Mouse (Mus musculus) megakaryocyte, embryonic 14.5 days (primary cell): ENCODE measurements around the gene Kcnk6. TPM values are rescaled to one million over a fixed set of nuclear protein-coding genes. Genes with fewer than 3 reads are reported as not detected.
A peak's percentile ranks its signal among the peaks of the same experiment; 100 is the strongest.

ENCODE experiments used
- H3K27me3 ChIP-seq: replicated peaks from 2 replicates; pipeline ENCODE3; 2012; ENCODE audit warnings: inconsistent platforms
- H3K36me3 ChIP-seq: replicated peaks from 2 replicates; pipeline ENCODE3; 2012; ENCODE audit warnings: low read length, inconsistent platforms, mixed read lengths
- H3K4me1 ChIP-seq: 2 replicates; pipeline ENCODE4 v1.6.1; 2012; ENCODE audit warnings: inconsistent platforms
- H3K4me3 ChIP-seq: replicated peaks from 2 replicates; pipeline ENCODE3; 2012; ENCODE audit warnings: moderate library complexity, mild to moderate bottlenecking, inconsistent platforms
- H3K9me3 ChIP-seq: 2 replicates; pipeline ENCODE4 v1.6.1; 2012; ENCODE audit warnings: inconsistent platforms
- FLI1 ChIP-seq: IDR thresholded peaks from 2 replicates; pipeline ENCODE4 v1.6.1; 2012; ENCODE audit warnings: low read length, inconsistent platforms, mixed read lengths
- GATA1 ChIP-seq: IDR thresholded peaks from 3 replicates; pipeline ENCODE4 v1.6.1; 2012; ENCODE audit warnings: mixed read lengths, low read length, inconsistent platforms, borderline replicate concordance
- polyA plus RNA-seq: library from polyadenylated mRNA; stranded (reverse); fragments of >175 nt; gene quantifications from 2 replicates; pipeline ENCODE4 v1.2.3, GENCODE M21; 2012; ENCODE audit warnings: low replicate concordance; ENCODE audit not compliant: insufficient read depth

The Kcnk6 gene
- 32.5 and 42.2 TPM in 2 replicates for polyA plus RNA-seq

- Histone ChIP-seq H3K27me3 (no peaks in the 10 kb centered on the region), H3K4me1 (peaks cover 90% of the 10 kb centered on the region), H3K36me3 (peaks cover 31% of the 10 kb centered on the region), H3K4me3 (peak within 1 kb of the TSS; percentile 97), H3K9me3 (no peaks in the 10 kb centered on the region)
- no peak for TF ChIP-seq GATA1
- no peak for TF ChIP-seq FLI1
Measured at GRCm38 (mm10) chr7:29232247-29233013, at the start of gene Kcnk6. Kcnk6 (minus strand) TSS chr7:29232515.

- peaks cover 7% of the 10 kb centered on the region; the same call in 1 of the 2 replicates for H3K9me3 ChIP-seq
- H3K36me3 ChIP-seq, result no peaks in the 10 kb centered on the region
- H3K4me1 ChIP-seq, result peaks cover 32% of the 10 kb centered on the region
- peak within 1 kb of the TSS; percentile 93 for H3K4me3 ChIP-seq
- H3K27me3 ChIP-seq, result peaks cover 59% of the 10 kb centered on the region
- TF ChIP-seq FLI1 (no peak), GATA1 (no peak)
Measured at GRCm38 (mm10) chr7:29281201-29282073, 49.1 kb upstream of the Kcnk6 start, which contains the start of gene Spint2. Spint2 (minus strand) TSS chr7:29281912.

GRCm38 (mm10) chr7:29280801-29281200 lies 48.5 kb upstream of the Kcnk6 start:
- TF ChIP-seq FLI1, result no peak
- Histone ChIP-seq H3K36me3 (no peaks in the 10 kb centered on the region), H3K4me3 (peak overlapping the region; percentile 93)

GRCm38 (mm10) chr7:29279924-29280323 lies 47.6 kb upstream of the Kcnk6 start:
- no peak overlapping the region for H3K4me3 ChIP-seq
- peaks cover 2% of the 10 kb centered on the region; the same call in 1 of the 2 replicates for H3K9me3 ChIP-seq
- peaks cover 45% of the 10 kb centered on the region for H3K4me1 ChIP-seq
- peaks cover 49% of the 10 kb centered on the region for H3K27me3 ChIP-seq
- TF ChIP-seq FLI1 (no peak), GATA1 (no peak)
- no peaks in the 10 kb centered on the region for H3K36me3 ChIP-seq

More at GRCm38 (mm10) chr7:29280801-29281200, 48.5 kb upstream of the Kcnk6 start:
- peaks cover 39% of the 10 kb centered on the region for H3K4me1 ChIP-seq
- peaks cover 56% of the 10 kb centered on the region for H3K27me3 ChIP-seq
- H3K9me3 ChIP-seq, result peaks cover 7% of the 10 kb centered on the region; the same call in 1 of the 2 replicates

- TF ChIP-seq GATA1 (no peak), FLI1 (no peak)
- peaks cover 50% of the 10 kb centered on the region for H3K4me1 ChIP-seq
- H3K36me3 ChIP-seq, result no peaks in the 10 kb centered on the region
- H3K27me3 ChIP-seq, result peaks cover 42% of the 10 kb centered on the region
- H3K4me3 ChIP-seq, result no peak overlapping the region
- no peaks in the 10 kb centered on the region for H3K9me3 ChIP-seq
Measured at GRCm38 (mm10) chr7:29279261-29279660, 46.9 kb upstream of the Kcnk6 start.

- no peaks in the 10 kb centered on the region for H3K36me3 ChIP-seq
- TF ChIP-seq GATA1 (no peak), FLI1 (no peak)
- peaks cover 52% of the 10 kb centered on the region for H3K4me1 ChIP-seq
- no peaks in the 10 kb centered on the region for H3K9me3 ChIP-seq
- H3K27me3 ChIP-seq, result peaks cover 31% of the 10 kb centered on the region
- no peak overlapping the region for H3K4me3 ChIP-seq
Measured at GRCm38 (mm10) chr7:29277510-29277909, 45.2 kb upstream of the Kcnk6 start.

- Histone ChIP-seq H3K9me3 (no peaks in the 10 kb centered on the region), H3K36me3 (no peaks in the 10 kb centered on the region)
- no peak for TF ChIP-seq FLI1
- TF ChIP-seq GATA1, result no peak
Measured at GRCm38 (mm10) chr7:29276715-29277114, 44.4 kb upstream of the Kcnk6 start.

GRCm38 (mm10) chr7:29271687-29272465 lies 39.6 kb upstream of the Kcnk6 start:
- no peak overlapping the region for H3K4me3 ChIP-seq
- no peaks in the 10 kb centered on the region for H3K36me3 ChIP-seq
- TF ChIP-seq FLI1 (no peak), GATA1 (no peak)
- H3K9me3 ChIP-seq, result no peaks in the 10 kb centered on the region
- peaks cover 38% of the 10 kb centered on the region for H3K4me1 ChIP-seq
- peaks cover 8% of the 10 kb centered on the region for H3K27me3 ChIP-seq

More at GRCm38 (mm10) chr7:29276715-29277114, 44.4 kb upstream of the Kcnk6 start:
- Histone ChIP-seq H3K4me3 (no peak overlapping the region), H3K27me3 (peaks cover 26% of the 10 kb centered on the region), H3K4me1 (peaks cover 50% of the 10 kb centered on the region)

- Histone ChIP-seq H3K36me3 (no peaks in the 10 kb centered on the region), H3K4me1 (peaks cover 29% of the 10 kb centered on the region), H3K9me3 (no peaks in the 10 kb centered on the region), H3K27me3 (peaks cover 8% of the 10 kb centered on the region), H3K4me3 (peak overlapping the region; percentile 57)
- TF ChIP-seq GATA1, result no peak
- TF ChIP-seq FLI1, result no peak
Measured at GRCm38 (mm10) chr7:29270445-29270844, 38.1 kb upstream of the Kcnk6 start.
